Mouse (Mus musculus): ENCODE results near the gene Slc12a8. TPM values are rescaled to one million over a fixed set of nuclear protein-coding genes. Genes with fewer than 3 reads are reported as not detected.

Slc12a8 gene
- total RNA-seq, 2 experiments from 2014 or later, result 0.28 TPM; not detected in 1

DNA sequence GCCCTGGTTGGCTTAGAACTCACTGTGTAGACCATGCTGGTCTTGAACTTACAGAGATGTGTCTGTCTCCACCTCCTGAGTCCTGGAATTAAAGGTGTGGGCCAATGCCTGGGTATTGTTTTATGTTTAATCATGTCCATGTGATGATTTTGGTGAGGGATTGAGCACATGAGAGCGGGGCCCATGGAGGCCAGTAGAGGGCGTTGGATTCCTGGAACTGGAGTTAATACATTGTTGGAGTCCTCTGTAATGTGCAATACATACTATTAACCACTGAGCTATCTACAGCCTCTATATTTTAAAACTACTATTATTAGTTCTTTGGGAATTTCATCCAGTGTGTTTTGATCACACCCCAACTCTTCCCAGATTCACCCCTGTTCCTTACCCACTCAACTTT, 27.2 kb downstream of the Slc12a8 start:
- no peak for DNase-seq

DNA sequence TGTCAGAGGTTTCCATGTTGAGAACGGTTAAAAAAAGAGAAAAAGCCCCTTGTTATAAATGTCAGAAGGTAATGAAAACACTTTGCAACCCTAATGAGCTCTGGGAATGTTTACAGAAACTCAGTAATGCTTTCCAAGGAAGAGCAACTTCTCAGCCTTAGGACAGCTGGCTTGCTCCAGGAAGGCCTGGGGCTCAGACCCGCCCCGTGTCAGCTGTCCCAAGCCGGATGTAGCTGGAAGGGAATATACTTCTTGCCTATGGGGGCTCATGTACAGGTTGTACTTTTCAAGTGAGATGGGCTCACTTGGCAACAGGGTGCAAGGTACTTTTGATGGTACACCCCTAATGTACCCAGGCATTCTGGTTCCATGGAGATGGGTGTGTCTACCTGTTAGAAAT, 28.4 kb downstream of the Slc12a8 start:
- DNase-seq, result no peak

DNA sequence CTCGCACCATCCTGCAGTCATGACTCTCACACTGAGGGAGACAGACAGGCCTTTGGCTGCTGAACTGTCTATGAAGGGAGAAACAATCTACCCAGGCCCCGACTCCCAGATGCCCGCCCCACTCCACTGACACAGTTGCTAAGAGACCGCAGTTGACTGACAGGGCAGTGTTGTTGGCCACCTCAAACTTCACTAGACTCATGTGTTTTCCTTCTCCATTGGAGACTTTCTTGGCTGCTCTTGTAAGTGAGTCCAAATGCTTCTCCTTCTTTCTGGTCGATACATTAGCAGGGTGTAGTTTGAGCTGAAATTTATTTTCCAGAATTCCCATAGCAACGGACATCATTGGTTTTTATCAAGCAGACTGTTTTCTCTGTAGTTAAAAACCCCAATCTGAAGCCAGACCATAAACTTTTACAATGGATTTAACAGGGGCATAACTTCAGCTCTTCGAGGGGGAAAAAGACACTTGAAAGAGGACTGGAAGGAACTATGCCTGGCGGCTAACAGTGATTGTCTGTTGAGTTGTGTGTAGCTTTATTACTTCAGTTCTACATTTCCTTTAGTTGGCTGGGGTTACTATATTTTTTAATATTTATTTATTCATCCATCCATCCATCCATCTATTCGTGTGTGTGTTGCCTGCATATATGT, 36.7 kb downstream of the Slc12a8 start:
- DNase-seq, result peak; percentile 22

DNA sequence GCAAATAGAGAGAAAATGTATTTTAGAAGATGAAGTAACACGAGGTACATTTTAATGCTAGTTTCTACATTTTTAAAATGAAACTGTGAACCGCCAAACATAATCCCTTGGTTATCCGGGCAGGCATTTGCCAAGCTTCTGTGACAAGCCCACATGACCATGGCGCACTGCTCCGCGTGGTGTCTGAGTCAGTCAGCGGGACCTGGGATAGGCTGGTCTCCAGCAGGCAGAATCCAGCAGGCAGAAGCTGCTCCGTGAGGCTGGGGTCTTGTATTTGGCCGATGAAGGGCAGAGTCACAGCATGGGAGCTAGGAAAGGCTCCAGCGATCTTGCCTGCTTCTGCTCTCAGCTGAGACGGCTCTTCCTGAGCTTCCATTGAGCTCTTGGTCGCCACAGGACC, 41.0 kb downstream of the Slc12a8 start:
- DNase-seq, result no peak

DNA sequence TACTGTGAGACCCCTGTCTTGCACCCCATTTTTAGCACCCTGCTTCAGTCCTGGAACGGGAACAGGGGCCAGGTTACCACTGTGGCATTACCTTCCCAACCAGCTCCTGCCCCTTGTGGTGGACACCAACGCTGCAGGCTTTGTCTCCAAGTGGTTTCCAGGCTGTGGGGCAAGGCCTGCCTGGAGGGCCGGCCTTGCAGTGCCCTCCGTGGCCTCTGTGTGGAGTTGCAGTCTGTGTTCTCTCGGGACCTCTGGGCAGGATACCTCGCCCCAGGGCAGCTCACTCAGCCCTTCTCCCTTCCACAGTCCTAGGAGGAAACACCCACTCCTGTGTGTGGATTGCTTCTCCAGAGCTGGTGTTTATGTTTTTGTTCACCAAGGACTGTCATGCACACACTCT, 43.2 kb downstream of the Slc12a8 start:
- peak; percentile 88 for DNase-seq

DNA sequence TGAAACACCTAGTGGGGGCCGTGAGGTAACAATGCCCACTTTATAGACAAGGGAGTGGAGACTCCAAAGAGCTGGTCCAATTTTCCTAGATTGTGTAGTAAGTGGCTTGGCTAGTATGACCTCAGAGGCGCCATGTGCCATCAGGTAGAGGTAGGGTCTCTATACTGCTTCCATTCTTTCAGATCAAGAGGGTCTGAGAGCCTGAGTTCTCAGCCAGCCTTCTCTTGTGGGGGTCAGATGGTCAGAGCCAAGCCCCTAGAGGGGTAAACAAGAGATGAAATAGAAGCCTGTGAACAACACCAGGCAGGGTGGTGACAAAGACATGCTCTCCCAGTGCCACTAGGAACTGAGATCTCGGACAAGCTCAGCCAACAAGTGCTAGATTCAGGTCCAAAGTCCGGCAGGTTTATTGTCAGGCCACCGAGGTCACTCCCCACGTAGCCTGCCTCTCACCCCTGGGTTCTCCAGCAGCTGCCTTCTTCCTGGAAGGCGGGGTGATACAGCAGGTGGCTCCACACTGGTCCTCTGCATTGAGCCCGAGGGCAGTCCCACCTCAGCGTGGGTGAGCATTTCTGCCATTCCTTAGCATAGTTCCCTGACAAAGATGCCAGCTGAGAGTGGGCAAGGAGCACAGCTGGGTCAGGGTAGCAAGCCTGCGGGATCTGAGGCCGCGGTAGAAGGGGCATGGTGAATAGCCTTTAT, 44.3 kb downstream of the Slc12a8 start:
- no peak for DNase-seq

DNA sequence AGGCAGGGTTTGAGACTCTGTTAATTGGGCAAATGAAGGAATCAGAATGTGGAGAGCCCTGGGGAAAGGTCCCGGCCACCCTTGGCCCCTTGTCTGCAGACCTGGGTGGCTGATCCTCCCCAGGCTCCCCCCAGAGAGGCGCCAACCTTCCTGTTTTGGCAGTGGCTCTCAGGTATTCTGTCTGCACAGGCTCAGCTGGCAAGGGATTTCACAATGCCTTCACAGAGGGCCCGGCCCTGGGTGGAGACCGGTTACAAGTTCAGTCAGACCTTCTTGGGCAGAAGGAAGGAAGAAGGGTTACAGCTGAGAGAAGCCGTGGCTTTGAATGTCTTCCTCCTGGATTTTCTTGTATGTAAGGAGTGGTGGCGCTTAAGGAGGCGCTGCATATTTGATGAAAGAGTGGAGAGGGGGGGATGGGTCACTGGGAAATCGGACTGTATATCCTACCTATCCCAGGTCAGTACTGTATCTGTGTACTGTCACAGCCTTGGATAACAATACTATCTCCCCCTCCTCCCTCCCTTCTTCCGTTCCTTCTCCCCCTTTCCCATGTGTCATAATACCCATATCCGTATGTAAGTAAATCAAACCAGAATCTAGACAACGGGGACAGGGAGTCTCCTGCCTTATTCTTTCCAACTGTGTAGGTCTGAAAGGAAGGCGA, 45.9 kb downstream of the Slc12a8 start:
- DNase-seq, result no peak

DNA sequence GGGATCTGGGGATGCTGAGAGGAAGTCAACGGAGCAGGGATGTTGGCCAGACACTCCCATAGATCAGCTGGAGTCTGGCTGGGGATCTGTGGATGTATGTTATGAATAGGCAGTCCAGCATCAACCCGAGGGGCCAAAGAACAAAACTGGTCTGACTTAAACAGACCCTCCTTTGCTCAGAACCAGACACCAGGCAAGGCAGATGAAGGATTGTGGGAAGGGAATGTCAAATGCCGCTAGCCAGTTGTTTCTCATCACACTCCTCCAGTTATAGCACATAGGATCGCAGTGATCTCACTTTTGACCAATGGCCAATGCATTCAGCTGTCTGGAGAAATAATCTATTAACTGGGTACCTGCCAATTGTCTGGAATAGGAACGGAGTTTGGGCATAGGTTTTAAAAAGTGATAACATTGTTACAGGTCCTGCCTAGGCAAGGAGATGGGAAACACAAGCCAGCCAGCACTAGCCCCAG, 46.4 kb downstream of the Slc12a8 start:
- DNase-seq, result no peak

DNA sequence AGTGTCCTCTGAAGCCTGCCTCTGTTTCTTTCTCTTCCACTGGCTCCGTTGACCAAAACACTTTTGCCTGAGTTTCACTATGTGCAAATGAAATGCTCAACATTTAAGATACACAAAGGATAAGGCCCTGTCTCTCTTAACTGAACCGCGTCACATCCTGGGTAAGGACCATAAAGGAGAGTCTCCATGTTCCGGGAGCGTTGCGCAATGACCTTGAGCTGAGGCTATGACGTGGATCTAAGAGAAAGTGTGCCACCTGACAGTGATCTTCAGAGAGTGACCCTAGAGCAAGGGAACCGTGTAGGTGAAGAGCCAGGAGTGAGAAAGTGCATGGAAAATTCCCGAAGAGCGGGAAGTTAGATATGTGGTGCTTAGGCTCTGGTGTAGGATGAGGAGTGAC, 49.3 kb downstream of the Slc12a8 start:
- DNase-seq, result no peak

DNA sequence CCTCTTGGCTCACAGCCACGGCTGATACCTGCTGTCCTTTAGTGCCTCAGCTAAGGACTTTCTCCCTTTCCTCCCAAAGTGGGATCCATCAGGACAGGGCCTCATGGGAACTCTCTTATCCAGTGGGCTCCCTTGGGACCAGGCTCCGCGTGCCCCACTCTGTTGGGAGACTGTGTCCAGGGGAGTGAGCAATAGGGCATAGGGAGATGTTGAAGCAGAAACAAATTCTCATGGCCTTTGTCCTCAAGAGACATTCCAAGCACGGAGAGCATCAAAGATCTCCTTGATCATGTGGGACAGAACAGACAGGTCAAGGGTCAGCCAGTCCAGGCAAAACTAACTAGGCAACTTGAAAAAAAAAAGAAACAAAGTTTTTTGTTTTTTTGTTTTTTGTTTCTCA, 50.6 kb downstream of the Slc12a8 start:
- no peak for DNase-seq

DNA sequence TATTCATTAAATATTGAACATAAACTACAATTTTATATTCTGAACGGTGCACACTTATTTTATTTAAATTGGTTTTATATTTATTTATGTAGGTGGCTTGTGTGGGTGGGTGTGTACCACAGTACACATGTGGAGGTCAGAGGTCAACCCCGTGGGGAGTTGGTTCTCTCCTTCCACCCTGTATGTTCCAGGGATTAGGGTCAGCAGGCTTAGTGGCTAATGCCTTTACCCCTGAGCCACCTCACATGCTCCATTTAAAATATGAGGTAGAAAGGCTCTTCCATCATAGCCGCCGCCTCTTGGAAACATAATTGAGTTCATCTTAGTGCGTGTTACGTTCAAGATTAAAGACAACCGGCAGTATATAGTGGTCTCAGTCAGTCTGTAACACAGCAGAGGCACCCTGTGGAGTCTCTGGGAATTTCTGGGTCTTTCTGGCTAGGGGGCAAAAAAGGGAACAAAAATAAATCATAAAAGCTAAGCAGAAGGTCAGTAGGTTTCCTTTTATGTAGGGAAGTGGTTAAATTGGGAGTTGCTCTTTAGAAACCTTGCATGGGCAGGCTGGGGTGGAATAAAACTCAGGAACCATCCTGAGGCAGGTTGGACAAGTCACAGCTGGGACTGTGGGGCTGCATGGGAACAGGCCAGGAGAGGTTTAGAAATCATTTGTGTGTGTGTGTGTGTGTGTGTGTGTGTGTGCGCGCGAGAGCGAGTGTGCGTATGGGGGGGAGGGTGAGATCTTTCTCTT, 51.3 kb downstream of the Slc12a8 start:
- no peak for DNase-seq

DNA sequence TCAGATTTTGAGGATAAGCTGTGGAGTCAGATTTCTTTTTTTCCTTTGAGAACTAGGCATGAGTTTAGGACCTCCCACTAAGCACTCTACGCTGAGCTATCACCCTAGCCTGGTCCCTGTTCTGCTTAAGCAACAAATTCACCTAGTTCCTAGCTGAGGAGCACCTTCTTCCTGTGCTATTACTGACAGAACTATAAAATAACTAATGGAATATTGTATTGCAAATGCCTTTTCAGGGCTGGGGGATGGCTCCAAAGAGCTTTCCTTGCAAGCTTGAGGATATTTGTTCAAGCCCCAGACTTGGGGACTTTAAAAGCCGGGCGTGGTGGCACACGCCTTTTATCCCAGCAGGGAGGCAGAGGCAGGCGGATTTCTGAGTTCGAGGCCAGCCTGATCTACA, 55.5 kb downstream of the Slc12a8 start:
- DNase-seq, result no peak

DNA sequence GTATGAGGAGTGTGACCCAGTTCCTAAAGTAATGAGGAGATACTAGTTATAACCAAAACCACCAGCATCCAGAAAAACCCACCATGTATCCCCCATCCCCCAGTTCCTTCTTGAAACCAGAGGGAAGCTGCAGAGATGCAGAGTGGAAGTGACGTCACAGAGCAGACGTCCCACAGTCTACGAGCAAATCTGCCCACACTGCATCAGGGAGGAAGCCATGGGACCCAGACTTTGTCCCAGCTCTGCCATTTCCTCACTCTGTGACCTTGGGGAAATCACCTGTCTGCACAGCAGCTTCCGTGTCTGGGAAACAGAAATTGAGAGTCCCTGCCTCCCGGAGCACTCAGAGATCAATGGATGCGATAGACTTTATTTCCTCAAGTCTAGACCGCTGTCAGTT, 56.6 kb downstream of the Slc12a8 start:
- no peak for DNase-seq

DNA sequence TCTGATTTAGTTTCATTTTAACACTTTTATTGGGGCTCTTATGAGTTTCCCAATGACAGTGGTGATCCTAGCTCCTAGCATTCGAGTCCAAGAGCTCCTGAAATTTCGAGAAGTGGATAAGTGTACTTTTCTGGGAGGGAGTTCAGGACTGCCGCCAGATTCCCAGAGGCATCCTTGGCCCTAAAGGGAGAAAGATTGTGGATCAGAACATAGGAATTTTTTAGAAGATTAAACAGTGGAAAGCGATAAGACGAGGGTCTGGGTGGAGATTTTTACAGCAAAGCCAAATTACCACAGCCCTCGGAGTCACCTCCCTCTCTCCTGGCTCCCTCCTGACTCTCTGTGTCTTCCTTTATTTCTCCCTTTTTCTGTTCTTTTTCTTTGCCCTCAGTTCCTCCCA, 58.6 kb downstream of the Slc12a8 start:
- no peak for DNase-seq

DNA sequence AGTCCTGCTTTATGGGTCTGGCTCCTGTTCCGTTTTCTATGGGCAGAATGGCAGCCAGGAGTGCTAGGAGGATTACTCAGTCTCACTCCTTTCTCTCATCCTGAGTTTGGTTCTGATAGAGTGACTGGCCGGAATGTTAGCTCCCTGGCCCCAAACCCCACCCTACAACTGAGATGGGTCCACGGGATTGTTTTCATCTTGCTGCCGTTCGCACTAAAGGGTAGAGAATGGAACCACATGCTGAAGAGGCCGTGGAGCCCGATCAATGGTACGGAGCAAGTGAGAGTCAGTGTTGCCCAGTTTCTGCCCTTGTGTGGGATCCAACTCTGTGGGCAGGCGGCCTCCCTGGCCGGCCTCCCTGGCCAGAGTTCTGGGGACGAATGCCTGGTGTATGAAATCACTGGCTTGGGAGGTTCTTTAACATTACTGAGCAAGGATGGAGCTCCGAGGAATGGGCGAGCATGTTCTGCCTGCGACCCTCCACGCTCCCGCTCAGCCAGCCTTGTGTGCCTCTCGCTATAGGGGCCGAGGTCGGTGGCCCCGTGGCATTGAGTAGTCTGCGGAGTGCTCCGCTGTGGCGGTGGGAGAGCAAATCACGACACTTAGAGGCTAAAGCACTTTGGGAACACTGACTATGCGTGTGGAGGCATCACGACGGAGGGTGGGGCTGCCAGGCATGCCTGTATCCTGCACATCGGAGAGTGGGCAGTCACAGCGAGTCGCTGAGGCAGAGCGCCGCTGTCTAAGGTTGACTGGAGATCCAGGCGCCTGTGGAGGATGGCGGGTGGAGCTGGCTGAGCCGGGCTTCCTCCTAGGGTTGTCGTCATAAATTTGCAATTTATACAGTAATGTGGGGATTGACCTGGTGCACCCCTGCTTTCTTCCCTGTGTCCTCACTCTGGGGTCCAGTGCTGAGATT, 59.4 kb downstream of the Slc12a8 start:
- DNase-seq, result peak; percentile 70

DNA sequence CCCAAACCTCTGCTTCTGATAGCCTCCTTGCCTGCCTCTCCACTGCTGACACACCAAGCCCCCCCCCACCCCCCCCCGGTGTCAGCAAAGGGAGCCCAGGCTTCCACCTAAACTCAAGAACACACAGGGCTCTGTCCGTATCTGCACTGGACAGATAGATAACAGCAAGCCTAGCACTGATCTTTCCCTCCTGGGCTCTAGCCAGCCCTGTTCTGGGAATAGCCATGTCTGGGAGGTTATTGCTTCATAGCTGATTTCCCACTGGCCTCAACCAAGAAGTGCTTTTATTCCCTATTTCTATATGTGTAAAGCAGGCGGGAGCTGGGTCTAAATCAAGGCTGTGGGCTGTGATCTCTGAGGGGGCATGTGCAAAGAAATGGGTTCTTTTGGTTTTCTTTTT, 61.3 kb downstream of the Slc12a8 start:
- peak; percentile 40 for DNase-seq

DNA sequence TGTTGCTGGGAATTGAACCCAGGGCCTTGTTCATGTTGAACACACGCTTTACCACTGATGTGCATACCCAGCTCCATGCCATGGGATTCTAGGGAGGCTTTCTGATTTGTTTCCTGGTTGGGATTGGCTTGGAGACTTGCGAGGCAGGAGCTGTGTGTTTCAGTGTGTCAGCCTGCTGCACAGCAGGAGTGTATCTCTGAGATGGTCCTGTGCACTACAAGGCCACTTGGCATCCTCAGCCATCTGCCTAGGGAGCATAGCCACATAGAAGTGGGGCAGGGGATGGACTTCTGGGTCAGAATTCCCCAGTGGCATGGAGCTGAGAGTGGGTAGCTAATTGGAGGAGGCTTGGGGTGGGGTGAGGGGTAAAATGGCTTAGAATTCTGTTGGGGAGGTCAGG, 63.2 kb downstream of the Slc12a8 start:
- DNase-seq, result no peak

DNA sequence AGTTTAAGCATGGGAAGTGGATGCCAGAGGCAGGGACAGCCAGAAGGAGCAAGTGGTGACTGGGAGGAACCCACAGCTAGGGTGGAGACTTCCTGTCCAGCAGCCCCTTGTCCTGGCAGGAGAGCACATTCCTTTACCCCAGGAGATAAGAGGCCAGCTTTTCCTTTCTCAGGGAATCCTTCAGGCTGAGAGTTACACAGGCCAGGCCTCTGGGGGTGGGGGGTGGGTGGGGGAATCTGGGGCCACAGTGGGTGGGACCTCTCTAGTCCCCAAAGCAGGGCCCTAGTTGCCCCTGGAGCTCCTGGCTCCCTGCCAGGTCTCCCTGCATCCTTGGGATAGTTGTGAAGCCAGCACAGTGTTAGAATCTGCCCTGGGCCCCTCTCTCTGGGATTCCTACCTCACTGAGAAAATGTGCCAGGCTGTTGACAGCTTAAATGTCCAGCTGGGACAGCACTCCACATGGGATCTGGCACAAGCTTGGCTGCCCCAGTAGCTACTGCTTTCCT, 63.7 kb downstream of the Slc12a8 start:
- peak; percentile 49 for DNase-seq

DNA sequence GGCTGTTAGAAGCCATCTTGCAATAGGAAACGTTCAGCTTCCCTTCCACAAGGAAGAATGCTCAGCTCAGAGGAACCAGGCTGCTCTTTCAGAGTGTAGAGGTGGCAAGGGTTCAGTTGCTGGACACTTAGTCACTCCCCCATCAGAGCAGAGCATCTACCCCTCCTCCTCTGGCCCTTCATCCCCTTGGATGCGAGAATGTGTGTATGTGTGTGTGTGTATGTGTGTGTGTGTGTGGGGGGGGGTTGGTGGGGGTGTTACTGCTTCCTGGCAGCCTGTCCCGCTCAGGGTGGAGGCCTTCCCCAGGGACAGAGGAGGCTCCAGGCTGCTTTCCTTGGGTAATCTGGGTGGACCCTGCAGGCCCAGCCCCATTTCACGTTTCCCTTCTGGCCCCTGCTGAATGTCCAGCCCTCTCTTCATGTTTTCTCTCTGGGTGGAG, 64.6 kb downstream of the Slc12a8 start:
- peak; percentile 79 for DNase-seq

DNA sequence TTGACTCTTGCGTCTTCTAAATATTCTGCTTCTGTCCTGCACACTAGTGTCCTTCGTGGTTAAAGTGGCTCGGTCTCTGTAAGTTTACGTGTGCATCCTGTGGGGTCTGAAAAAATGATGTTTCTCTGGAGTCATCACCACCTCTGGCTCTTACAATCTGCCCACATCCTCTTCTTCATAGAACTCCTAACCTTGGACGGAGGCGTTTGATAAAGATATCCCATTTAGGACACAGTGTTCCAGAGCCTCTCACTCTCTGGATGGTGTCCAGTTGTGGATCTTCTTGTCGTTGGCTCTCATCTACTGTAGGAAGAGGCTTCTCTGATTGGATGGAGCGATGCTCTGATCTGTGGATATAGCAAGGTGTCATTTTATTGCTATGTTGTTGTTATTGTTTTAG, 65.4 kb downstream of the Slc12a8 start:
- DNase-seq, result no peak

DNA sequence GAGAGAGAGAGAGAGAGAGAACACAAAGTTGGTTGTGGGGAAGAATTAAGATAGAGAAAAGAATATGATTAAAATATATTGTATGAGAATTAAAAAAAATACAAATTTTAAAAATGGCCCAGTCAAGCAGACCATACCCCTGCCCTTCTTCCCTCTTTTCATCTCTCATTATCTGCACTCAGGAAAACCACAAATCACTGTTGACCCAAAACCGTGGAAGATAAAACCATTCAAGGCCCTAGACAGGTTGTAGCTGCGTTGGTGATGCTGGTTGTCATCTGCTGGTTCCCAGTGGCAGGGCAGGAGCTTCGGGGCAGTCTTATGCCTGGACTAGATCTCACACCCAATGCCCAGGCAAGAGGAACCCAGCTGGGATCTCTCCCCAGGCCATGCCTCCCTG, 66.2 kb downstream of the Slc12a8 start:
- no peak for DNase-seq

Measured in gastrocnemius, postnatal 25 days (tissue).